Mouse (Mus musculus) C2C12 (cell line): ENCODE measurements around the gene Mthfd1l. TPM values are rescaled to one million over a fixed set of nuclear protein-coding genes. Genes with fewer than 3 reads are reported as not detected.

ENCODE experiments used
- H3K27me3 ChIP-seq: one replicate; pipeline ENCODE4 v1.6.1; 2011; ENCODE audit not compliant: control insufficient read depth, insufficient read depth, insufficient read length
- H3K36me3 ChIP-seq: one replicate; pipeline ENCODE4 v1.6.1; 2011; ENCODE audit not compliant: control insufficient read depth, insufficient read depth
- H3K4me3 ChIP-seq: one replicate; pipeline ENCODE4 v1.5.1; 2011; ENCODE audit warnings: mild to moderate bottlenecking, control low read depth; ENCODE audit not compliant: poor library complexity, insufficient read depth, severe bottlenecking
- H3K79me2 ChIP-seq: one replicate; pipeline ENCODE4 v1.6.1; 2011; ENCODE audit not compliant: control insufficient read depth, insufficient read depth
- H3K79me3 ChIP-seq: one replicate; pipeline ENCODE4 v1.6.1; 2011; ENCODE audit warnings: low read depth, control low read depth
- H3ac ChIP-seq: one replicate; pipeline ENCODE3; 2011; ENCODE audit warnings: low read depth; ENCODE audit not compliant: control insufficient read depth, insufficient read length
- CEBPB ChIP-seq: IDR thresholded peaks from one replicate; pipeline ENCODE4 v1.6.1; 2011; ENCODE audit warnings: low read depth, mild to moderate bottlenecking, control low read depth, moderate library complexity
- CTCF ChIP-seq: IDR thresholded peaks from one replicate; pipeline ENCODE4 v1.5.1; 2011; ENCODE audit not compliant: control insufficient read depth, insufficient read depth, insufficient read length
- FOSL1 ChIP-seq: IDR thresholded peaks from one replicate; pipeline ENCODE4 v1.8.0; 2011; ENCODE audit warnings: mild to moderate bottlenecking, low read length; ENCODE audit not compliant: poor library complexity, insufficient read depth, severe bottlenecking
- MAX ChIP-seq: IDR thresholded peaks from one replicate; pipeline ENCODE4 v1.6.1; 2011; ENCODE audit warnings: mild to moderate bottlenecking, control low read depth
- MYOD1 ChIP-seq: IDR thresholded peaks from one replicate; pipeline ENCODE4 v1.6.1; 2011; ENCODE audit warnings: low read depth; ENCODE audit not compliant: control insufficient read depth, insufficient read length
- MYOG ChIP-seq: IDR thresholded peaks from one replicate; pipeline ENCODE4 v1.6.1; 2011; ENCODE audit not compliant: control insufficient read depth, insufficient read length; ENCODE audit errors: extremely low read depth
- USF1 ChIP-seq: IDR thresholded peaks from one replicate; pipeline ENCODE4 v1.6.1; 2011; ENCODE audit warnings: low read depth, mild to moderate bottlenecking, control low read depth, moderate library complexity
- polyA plus RNA-seq: library from polyadenylated mRNA; unstranded; fragments of >200 nt; fragmentation: generic; extraction: Trizol; gene quantifications from one replicate; pipeline ENCODE4 v1.2.1, GENCODE M21; 2012; ENCODE audit warnings: missing spikeins

Mthfd1l gene
- polyA plus RNA-seq, 1 experiment, result 43.6 TPM

- Histone ChIP-seq H3K36me3 (peaks cover 15% of the 10 kb centered on the region), H3K79me2 (peaks cover 48% of the 10 kb centered on the region), H3ac (peak overlapping the region; percentile 97), H3K27me3 (no peaks in the 10 kb centered on the region), H3K4me3 (peak overlapping the region; percentile 86), H3K79me3 (peaks cover 40% of the 10 kb centered on the region)
- no peak for TF ChIP-seq CTCF
- peak; percentile 2 for TF ChIP-seq USF1
- no peak for TF ChIP-seq MYOG
- peak; percentile 95 for TF ChIP-seq MAX
- peak; percentile 86 for TF ChIP-seq CEBPB
These were observed 712 bp downstream of the Mthfd1l start for GRCm38 (mm10) chr10:3973589-3974070.

GRCm38 (mm10) chr10:3974380-3974779, 1.5 kb downstream of the Mthfd1l start:
- H3ac ChIP-seq, result no peak overlapping the region
- no peaks in the 10 kb centered on the region for H3K27me3 ChIP-seq
- peaks cover 22% of the 10 kb centered on the region for H3K36me3 ChIP-seq
- H3K79me3 ChIP-seq, result peaks cover 40% of the 10 kb centered on the region
- H3K79me2 ChIP-seq, result peaks cover 50% of the 10 kb centered on the region
- TF ChIP-seq CTCF (no peak), FOSL1 (no peak), USF1 (no peak), MAX (no peak), CEBPB (no peak), MYOD1 (no peak), MYOG (no peak)
- H3K4me3 ChIP-seq, result peak overlapping the region; percentile 86

- H3K79me3 ChIP-seq, result peaks cover 40% of the 10 kb centered on the region
- no peak overlapping the region for H3ac ChIP-seq
- no peaks in the 10 kb centered on the region for H3K27me3 ChIP-seq
- H3K36me3 ChIP-seq, result peaks cover 38% of the 10 kb centered on the region
- H3K79me2 ChIP-seq, result peaks cover 50% of the 10 kb centered on the region
- no peak overlapping the region for H3K4me3 ChIP-seq
- no peak for TF ChIP-seq CEBPB
- TF ChIP-seq FOSL1, result no peak
- no peak for TF ChIP-seq USF1
- no peak for TF ChIP-seq MAX
- TF ChIP-seq CTCF, result no peak
- no peak for TF ChIP-seq MYOD1
- TF ChIP-seq MYOG, result no peak
These were observed 3.1 kb downstream of the Mthfd1l start for GRCm38 (mm10) chr10:3975898-3976622.

GRCm38 (mm10) chr10:3976623-3977010, 3.7 kb downstream of the Mthfd1l start:
- H3K4me3 ChIP-seq, result no peak overlapping the region
- H3K27me3 ChIP-seq, result no peaks in the 10 kb centered on the region
- peaks cover 40% of the 10 kb centered on the region for H3K79me3 ChIP-seq
- H3K36me3 ChIP-seq, result peaks cover 43% of the 10 kb centered on the region
- H3K79me2 ChIP-seq, result peaks cover 50% of the 10 kb centered on the region
- no peak overlapping the region for H3ac ChIP-seq
- TF ChIP-seq MYOD1, result no peak
- TF ChIP-seq CTCF, result no peak
- no peak for TF ChIP-seq MYOG
- no peak for TF ChIP-seq CEBPB
- no peak for TF ChIP-seq USF1
- TF ChIP-seq FOSL1, result no peak
- no peak for TF ChIP-seq MAX

GRCm38 (mm10) chr10:3978326-3978725, 5.4 kb downstream of the Mthfd1l start:
- Histone ChIP-seq H3K36me3 (peaks cover 59% of the 10 kb centered on the region), H3K79me3 (peaks cover 40% of the 10 kb centered on the region), H3K4me3 (no peak overlapping the region), H3K27me3 (no peaks in the 10 kb centered on the region), H3K79me2 (peaks cover 50% of the 10 kb centered on the region), H3ac (no peak overlapping the region)
- no peak for TF ChIP-seq CTCF
- no peak for TF ChIP-seq USF1
- no peak for TF ChIP-seq CEBPB
- TF ChIP-seq MYOG, result no peak
- TF ChIP-seq MYOD1, result no peak

- Histone ChIP-seq H3K4me3 (no peak overlapping the region), H3K79me3 (peaks cover 40% of the 10 kb centered on the region), H3K79me2 (peaks cover 48% of the 10 kb centered on the region), H3K36me3 (peaks cover 66% of the 10 kb centered on the region), H3K27me3 (no peaks in the 10 kb centered on the region), H3ac (no peak overlapping the region)
- TF ChIP-seq MAX, result no peak
- no peak for TF ChIP-seq FOSL1
- TF ChIP-seq MYOG, result no peak
- no peak for TF ChIP-seq CEBPB
- no peak for TF ChIP-seq MYOD1
- no peak for TF ChIP-seq CTCF
- TF ChIP-seq USF1, result no peak
These were observed 6.0 kb downstream of the Mthfd1l start for GRCm38 (mm10) chr10:3978792-3979488.
